In the genomic region with DNA sequence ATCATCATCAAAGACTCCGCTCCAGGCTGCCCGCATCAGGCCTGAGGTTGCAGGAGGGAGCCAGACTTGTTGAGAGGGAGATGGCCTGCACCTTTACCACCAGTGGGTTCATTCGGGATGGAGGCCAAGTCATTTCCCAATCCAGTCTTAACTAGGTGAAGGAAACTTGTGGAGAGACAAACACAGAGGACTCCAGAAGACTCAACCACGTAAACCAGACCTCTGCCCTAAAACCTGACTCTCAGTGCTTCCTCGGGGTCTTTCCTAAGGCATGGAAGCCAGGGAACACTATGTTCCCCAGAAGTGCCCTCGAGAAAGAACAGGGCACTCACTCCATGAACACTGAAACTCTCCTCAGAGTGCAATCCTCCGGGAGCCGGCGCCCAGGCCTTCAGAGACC, we compare ENCODE assay signal across 11 mouse cellular contexts. TPM values are rescaled to one million over a fixed set of nuclear protein-coding genes. Genes with fewer than 3 reads are reported as not detected.
A peak's percentile ranks its signal among the peaks of the same experiment; 100 is the strongest.
DNase-seq lines count a peak whose midpoint lies in the region; ATAC-seq and TF ChIP-seq lines count a peak whose summit lies in the region.
"Had no signal": no experiment of that assay in that cellular context is flagged by ENCODE, and none has a peak within 500 bp of the region (broad histone marks: within the 10 kb centered on the region; RNA-seq: fewer than 3 reads in every experiment).

No protein-coding gene starts in this region.

- H3K4me3 ChIP-seq in embryonic facial prominence, embryonic 12.5 days, result no peak overlapping the region
- no peak overlapping the region for H3K4me3 ChIP-seq in embryonic facial prominence, embryonic 10.5 days
- H3K4me3 ChIP-seq in megakaryocyte, embryonic 14.5 days (replicated peaks), result peak overlapping the region; percentile 83
- no peak overlapping the region for H3K4me3 ChIP-seq in limb, embryonic 14.5 days (replicated peaks; ENCODE audit: low read length)
- peak overlapping the region; percentile 65 for H3K4me3 ChIP-seq in stomach, embryonic 15.5 days (replicated peaks)

- 84% methylated on average over 9 of the region's 9 CpGs for WGBS in embryonic facial prominence, embryonic 12.5 days
- 86% methylated on average over 9 of the region's 9 CpGs for WGBS in embryonic facial prominence, embryonic 10.5 days
- WGBS in limb, embryonic 14.5 days, result 81% methylated on average over 9 of the region's 9 CpGs
- WGBS in stomach, embryonic 15.5 days, result 90% methylated on average over 9 of the region's 9 CpGs

- no peaks in the 10 kb centered on the region for H3K9me3 ChIP-seq in embryonic facial prominence, embryonic 12.5 days
- H3K9me3 ChIP-seq in embryonic facial prominence, embryonic 10.5 days, result no peaks in the 10 kb centered on the region
- H3K9me3 ChIP-seq in megakaryocyte, embryonic 14.5 days, result no peaks in the 10 kb centered on the region
- H3K9me3 ChIP-seq in limb, embryonic 14.5 days (ENCODE audit: control insufficient read depth, low read length), result no peaks in the 10 kb centered on the region
- no peaks in the 10 kb centered on the region for H3K9me3 ChIP-seq in stomach, embryonic 15.5 days

- no peak for ATAC-seq in embryonic facial prominence, embryonic 12.5 days (ENCODE audit: insufficient number of reproducible peaks, insufficient read depth, low FRiP score, low TSS enrichment)
- ATAC-seq in megakaryocyte, adult 5-6 weeks (ENCODE audit: poor library complexity, severe bottlenecking), result no peak
- no peak for ATAC-seq in limb, embryonic 14.5 days (ENCODE audit: low FRiP score, low read depth)
- no peak for ATAC-seq in stomach, embryonic 15.5 days (ENCODE audit: insufficient read depth, low FRiP score, low read depth)

- no peak overlapping the region for H3K27ac ChIP-seq in embryonic facial prominence, embryonic 12.5 days
- H3K27ac ChIP-seq in embryonic facial prominence, embryonic 10.5 days (replicated peaks), result no peak overlapping the region
- H3K27ac ChIP-seq in limb, embryonic 14.5 days (replicated peaks; ENCODE audit: low read depth, low read length), result no peak overlapping the region
- H3K27ac ChIP-seq in stomach, embryonic 15.5 days, result no peak overlapping the region

- no peaks in the 10 kb centered on the region for H3K36me3 ChIP-seq in embryonic facial prominence, embryonic 12.5 days
- H3K36me3 ChIP-seq in embryonic facial prominence, embryonic 10.5 days (replicated peaks), result no peaks in the 10 kb centered on the region
- H3K36me3 ChIP-seq in megakaryocyte, embryonic 14.5 days (replicated peaks; ENCODE audit: low read length), result peaks cover 47% of the 10 kb centered on the region
- no peaks in the 10 kb centered on the region for H3K36me3 ChIP-seq in limb, embryonic 14.5 days (ENCODE audit: control insufficient read depth, insufficient read depth, low read length)
- H3K36me3 ChIP-seq in stomach, embryonic 15.5 days, result no peaks in the 10 kb centered on the region

- H3K4me2 ChIP-seq in embryonic facial prominence, embryonic 12.5 days (replicated peaks), result 0 out of 2 replicates have a peak overlapping the region, but pooled peaks have one; percentile 95
- peak overlapping the region; percentile 98; the same call in 1 of the 2 replicates for H3K4me2 ChIP-seq in limb, embryonic 14.5 days (replicated peaks; ENCODE audit: low read depth, low read length, severe bottlenecking)
- peak overlapping the region; percentile 97; the same call in 1 of the 2 replicates for H3K4me2 ChIP-seq in stomach, embryonic 15.5 days

- peaks cover 30% of the 10 kb centered on the region for H3K4me1 ChIP-seq in embryonic facial prominence, embryonic 12.5 days
- H3K4me1 ChIP-seq in embryonic facial prominence, embryonic 10.5 days, result peaks cover 83% of the 10 kb centered on the region
- peaks cover 94% of the 10 kb centered on the region for H3K4me1 ChIP-seq in megakaryocyte, embryonic 14.5 days
- H3K4me1 ChIP-seq in limb, embryonic 14.5 days (ENCODE audit: control insufficient read depth, insufficient read depth, low read length), result peaks cover 18% of the 10 kb centered on the region
- peaks cover 33% of the 10 kb centered on the region for H3K4me1 ChIP-seq in stomach, embryonic 15.5 days

- DNase-seq in embryonic facial prominence, embryonic 10.5 days (ENCODE audit: low spot score), result no peak
- DNase-seq in limb, embryonic 14.5 days (ENCODE audit: low spot score), result no peak
- no peak for DNase-seq in spleen, postnatal 4 days (ENCODE audit: low spot score in 2 of 2)
- no peak for DNase-seq in gastrocnemius, postnatal 4 days (ENCODE audit: low spot score in 2 of 2)

- H3K9ac ChIP-seq in embryonic facial prominence, embryonic 12.5 days, result no peak overlapping the region
- H3K9ac ChIP-seq in limb, embryonic 14.5 days (ENCODE audit: low read depth, low read length, severe bottlenecking), result 0 out of 2 replicates have a peak overlapping the region, but pooled peaks have one; percentile 1
- H3K9ac ChIP-seq in stomach, embryonic 15.5 days, result 0 out of 2 replicates have a peak overlapping the region, but pooled peaks have one; percentile 7

- TF ChIP-seq POLR2A in limb, embryonic 14.5 days (IDR thresholded peaks at IDR 0.05; ENCODE audit: borderline replicate concordance, extremely low read depth, insufficient read depth, insufficient read length), result no peak

- no peaks in the 10 kb centered on the region for H3K27me3 ChIP-seq in embryonic facial prominence, embryonic 12.5 days
- peaks cover 17% of the 10 kb centered on the region for H3K27me3 ChIP-seq in embryonic facial prominence, embryonic 10.5 days (replicated peaks; ENCODE audit: low read depth, poor library complexity, severe bottlenecking)
- no peaks in the 10 kb centered on the region for H3K27me3 ChIP-seq in megakaryocyte, embryonic 14.5 days (replicated peaks)
- H3K27me3 ChIP-seq in limb, embryonic 14.5 days (ENCODE audit: control insufficient read depth, insufficient read depth, low read length), result no peaks in the 10 kb centered on the region
- H3K27me3 ChIP-seq in stomach, embryonic 15.5 days (replicated peaks), result no peaks in the 10 kb centered on the region

RNA-seq across cellular contexts. Expression of gene Slc7a5, which starts 2.5 kb away (rescaled TPM):
- polyA plus RNA-seq in embryonic facial prominence, embryonic 12.5 days (2016; fragmentation: Nextera tagmentation; extraction: Ambion mirVana), result 17.4 and 17.5 TPM in 2 replicates
- 18.7 and 21.0 TPM in 2 replicates for polyA plus RNA-seq in embryonic facial prominence, embryonic 10.5 days (2016; fragmentation: Nextera tagmentation; extraction: Ambion mirVana)
- 77.3 and 236 TPM in 2 replicates for polyA plus RNA-seq in megakaryocyte, embryonic 14.5 days (2012; ENCODE audit: insufficient read depth, low replicate concordance)
- total RNA-seq in megakaryocyte, adult 5-6 weeks (2015), result 8.7 and 9.3 TPM in 2 replicates
- 6.5 and 8.5 TPM in 2 replicates for total RNA-seq in megakaryocyte, adult 5-6 weeks (2017)
- polyA plus RNA-seq in limb, embryonic 14.5 days (2012; rRNA removed), result 34.6 and 43.9 TPM in 2 replicates
- polyA plus RNA-seq in limb, embryonic 14.5 days (2014; fragmentation: Nextera tagmentation; extraction: Ambion mirVana), result 27.1 and 27.8 TPM in 2 replicates
- 22.7 and 26.6 TPM in 2 replicates for polyA plus RNA-seq in stomach, embryonic 15.5 days (2015; fragmentation: Nextera tagmentation; extraction: Ambion mirVana)
- 10 to 100 TPM; 21.9 to 22.4 TPM for total RNA-seq in gastrocnemius, postnatal 4 days (2021)

RNA-seq across cellular contexts. Expression of gene Car5a, which starts 39.7 kb away (rescaled TPM):
- polyA plus RNA-seq in embryonic facial prominence, embryonic 12.5 days (2016; fragmentation: Nextera tagmentation; extraction: Ambion mirVana), result not detected in 2 replicates
- polyA plus RNA-seq in embryonic facial prominence, embryonic 10.5 days (2016; fragmentation: Nextera tagmentation; extraction: Ambion mirVana), result not detected in 2 replicates
- polyA plus RNA-seq in megakaryocyte, embryonic 14.5 days (2012; ENCODE audit: insufficient read depth, low replicate concordance), result 2.1 TPM in 1 of 2 replicates, not detected in the other
- total RNA-seq in megakaryocyte, adult 5-6 weeks (2015), result not detected in 2 replicates
- total RNA-seq in megakaryocyte, adult 5-6 weeks (2017), result not detected in 2 replicates
- polyA plus RNA-seq in limb, embryonic 14.5 days (2012; rRNA removed), result not detected in 2 replicates
- 0.26 TPM in 1 of 2 replicates, not detected in the other for polyA plus RNA-seq in limb, embryonic 14.5 days (2014; fragmentation: Nextera tagmentation; extraction: Ambion mirVana)
- polyA plus RNA-seq in stomach, embryonic 15.5 days (2015; fragmentation: Nextera tagmentation; extraction: Ambion mirVana), result 0.21 and 0.22 TPM in 2 replicates
- total RNA-seq in gastrocnemius, postnatal 4 days (2021), result under 1 TPM in 1 of 2 experiments, not detected in 1; 0.44 TPM
- total RNA-seq: layer of hippocampus, postnatal 10 days; neutrophil, adult 5-6 weeks had no signal
- polyA plus RNA-seq: C2C12 had no signal

RNA-seq across cellular contexts. Expression of gene Banp, which starts 44.6 kb away (rescaled TPM):
- 46.0 and 55.6 TPM in 2 replicates for polyA plus RNA-seq in embryonic facial prominence, embryonic 12.5 days (2016; fragmentation: Nextera tagmentation; extraction: Ambion mirVana)
- polyA plus RNA-seq in embryonic facial prominence, embryonic 10.5 days (2016; fragmentation: Nextera tagmentation; extraction: Ambion mirVana), result 55.2 and 64.8 TPM in 2 replicates
- polyA plus RNA-seq in megakaryocyte, embryonic 14.5 days (2012; ENCODE audit: insufficient read depth, low replicate concordance), result 47.5 and 119 TPM in 2 replicates
- 8.1 and 9.2 TPM in 2 replicates for total RNA-seq in megakaryocyte, adult 5-6 weeks (2015)
- total RNA-seq in megakaryocyte, adult 5-6 weeks (2017), result 21.3 and 28.7 TPM in 2 replicates
- 97.7 and 127 TPM in 2 replicates for polyA plus RNA-seq in limb, embryonic 14.5 days (2012; rRNA removed)
- 33.2 and 39.3 TPM in 2 replicates for polyA plus RNA-seq in limb, embryonic 14.5 days (2014; fragmentation: Nextera tagmentation; extraction: Ambion mirVana)
- 35.6 and 36.3 TPM in 2 replicates for polyA plus RNA-seq in stomach, embryonic 15.5 days (2015; fragmentation: Nextera tagmentation; extraction: Ambion mirVana)
- 10 to 100 TPM; 15.6 to 17.4 TPM for total RNA-seq in gastrocnemius, postnatal 4 days (2021)

Comparison
In these comparisons a context has a peak if more than half of its experiments do, and no peak if none do; other contexts are left out.
1. H3K4me3 ChIP-seq: peak in megakaryocyte, embryonic 14.5 days (single experiment) and stomach, embryonic 15.5 days (single experiment); none in embryonic facial prominence, embryonic 12.5 days (single experiment), embryonic facial prominence, embryonic 10.5 days (single experiment) and limb, embryonic 14.5 days (single experiment).
2. Peak in every context shown above with its lines, with median percentiles within 50 percentile points of each other: H3K4me2 ChIP-seq.